Mouse (Mus musculus) CH12.LX (cell line): ENCODE data around the gene Krtap10-10. TPM values are rescaled to one million over a fixed set of nuclear protein-coding genes. Genes with fewer than 3 reads are reported as not detected.
A peak's percentile ranks its signal among the peaks of the same experiment; 100 is the strongest.

ENCODE experiments used
- DNase-seq: peaks from one replicate; pipeline ENCODE4 v3.0.0-alpha.2; 2013; ENCODE audit errors: extremely low read depth
- H3K27ac ChIP-seq: 2 replicates; pipeline ENCODE4 v1.5.1; 2012; ENCODE audit warnings: low read depth, mild to moderate bottlenecking, control low read depth, moderate library complexity; ENCODE audit not compliant: insufficient read depth
- H3K27me3 ChIP-seq: replicated peaks from 2 replicates; pipeline ENCODE3; 2012; ENCODE audit warnings: inconsistent platforms
- H3K36me3 ChIP-seq, 2 experiments: replicated peaks in 1 of 2; 2 replicates each; pipeline versions ENCODE3 to v1.6.1; 2012; ENCODE audit warnings: inconsistent platforms in 1 of 2, low read length in 1 of 2, mild to moderate bottlenecking in 1 of 2, mixed read lengths in 1 of 2, moderate library complexity in 1 of 2; ENCODE audit not compliant: control insufficient read depth in 1 of 2, insufficient read depth in 1 of 2
- H3K4me1 ChIP-seq, 2 experiments: 2 replicates each; pipeline ENCODE4 v1.6.1; 2012; ENCODE audit warnings: inconsistent platforms in 1 of 2, moderate library complexity in 1 of 2; ENCODE audit not compliant: insufficient read depth in 2 of 2, control insufficient read depth in 1 of 2
- H3K4me2 ChIP-seq: 2 replicates; pipeline ENCODE4 v1.6.1; 2012; ENCODE audit warnings: low read depth, mild to moderate bottlenecking, control low read depth; ENCODE audit not compliant: poor library complexity, insufficient read depth, severe bottlenecking
- H3K4me3 ChIP-seq, 3 experiments: fragments of 150-350 bp in 1 of 3; sonication (generic) in 1 of 3; replicated peaks in 1 of 3; 2 replicates each; pipeline versions ENCODE3 to v1.5.1; 2011 to 2012; ENCODE audit warnings: low read depth in 2 of 3, low read length in 2 of 3, mild to moderate bottlenecking in 2 of 3, moderate library complexity in 2 of 3, control low read depth in 1 of 3, improper control_type of control experiment in 1 of 3, inconsistent platforms in 1 of 3, mixed read lengths in 1 of 3; ENCODE audit not compliant: poor library complexity in 1 of 3
- H3K79me2 ChIP-seq: replicated peaks from 2 replicates; pipeline ENCODE4 v1.6.1; 2012; ENCODE audit warnings: mild to moderate bottlenecking, moderate library complexity; ENCODE audit not compliant: control insufficient read depth, poor library complexity, insufficient read depth, severe bottlenecking; ENCODE audit errors: extremely low read depth
- H3K9ac ChIP-seq: 2 replicates; pipeline ENCODE4 v1.6.1; 2012; ENCODE audit warnings: low read depth, mild to moderate bottlenecking, control low read depth, moderate library complexity; ENCODE audit not compliant: insufficient read depth
- H3K9me3 ChIP-seq: replicated peaks from 2 replicates; pipeline ENCODE3; 2012; ENCODE audit warnings: low read length, inconsistent platforms, mixed read lengths
- BHLHE40 ChIP-seq: IDR thresholded peaks from 2 replicates; pipeline ENCODE4 v1.6.1; 2011; ENCODE audit warnings: mild to moderate bottlenecking, low read depth, low read length, improper control_type of control experiment
- CHD1 ChIP-seq: IDR thresholded peaks from 2 replicates; pipeline ENCODE4 v1.6.1; 2012; ENCODE audit warnings: low read depth, low read length, improper control_type of control experiment, inconsistent platforms
- CTCF ChIP-seq, 2 experiments: IDR thresholded peaks in 1 of 2; conservative IDR thresholded peaks in 1 of 2; 2 replicates each; pipeline ENCODE4 v1.5.1; 2011 to 2012; ENCODE audit warnings: low read depth in 2 of 2, low read length in 2 of 2, improper control_type of control experiment in 1 of 2, inconsistent platforms in 1 of 2, mild to moderate bottlenecking in 1 of 2, moderate library complexity in 1 of 2
- E2F4 ChIP-seq: IDR thresholded peaks from 2 replicates; pipeline ENCODE4 v1.6.1; 2011; ENCODE audit warnings: low read depth, low read length, improper control_type of control experiment; ENCODE audit not compliant: insufficient replicate concordance
- GABPA ChIP-seq: IDR thresholded peaks from 2 replicates; pipeline ENCODE4 v1.6.1; 2012; ENCODE audit warnings: low read depth, low read length, improper control_type of control experiment, inconsistent platforms; ENCODE audit not compliant: insufficient replicate concordance
- HCFC1 ChIP-seq: IDR thresholded peaks from 2 replicates; pipeline ENCODE4 v1.6.1; 2012; ENCODE audit warnings: low read depth, mild to moderate bottlenecking, inconsistent platforms, low read length, improper control_type of control experiment
- IRF4 ChIP-seq: IDR thresholded peaks from 2 replicates; pipeline ENCODE4 v1.6.1; 2014; ENCODE audit warnings: low read depth, mild to moderate bottlenecking, inconsistent platforms, low read length, improper control_type of control experiment
- JUN ChIP-seq: IDR thresholded peaks from 2 replicates; pipeline ENCODE4 v1.6.1; 2011; ENCODE audit warnings: low read depth, mild to moderate bottlenecking, low read length, improper control_type of control experiment, moderate library complexity; ENCODE audit not compliant: insufficient read depth
- JUND ChIP-seq: conservative IDR thresholded peaks from 2 replicates; pipeline ENCODE4 v1.6.1; 2011; ENCODE audit warnings: low read depth, low read length, improper control_type of control experiment
- KAT2A ChIP-seq: IDR thresholded peaks from 2 replicates; pipeline ENCODE4 v1.6.1; 2012; ENCODE audit warnings: low read length, improper control_type of control experiment, inconsistent platforms; ENCODE audit not compliant: insufficient replicate concordance
- MAX ChIP-seq: IDR thresholded peaks from 2 replicates; pipeline ENCODE4 v1.6.1; 2011; ENCODE audit warnings: low read length, improper control_type of control experiment
- MAZ ChIP-seq: IDR thresholded peaks from 2 replicates; pipeline ENCODE4 v1.6.1; 2012; ENCODE audit warnings: low read depth, mild to moderate bottlenecking, inconsistent platforms, low read length, improper control_type of control experiment, moderate library complexity
- MEF2A ChIP-seq: IDR thresholded peaks from 2 replicates; pipeline ENCODE4 v1.6.1; 2014; ENCODE audit warnings: low read depth, mild to moderate bottlenecking, inconsistent platforms, low read length, improper control_type of control experiment, borderline replicate concordance
- MXI1 ChIP-seq: IDR thresholded peaks from 2 replicates; pipeline ENCODE4 v1.6.1; 2011; ENCODE audit warnings: mild to moderate bottlenecking, low read depth, low read length, improper control_type of control experiment
- NELFE ChIP-seq: IDR thresholded peaks from 2 replicates; pipeline ENCODE4 v1.6.1; 2011; ENCODE audit warnings: low read depth, low read length, improper control_type of control experiment
- PAX5 ChIP-seq: IDR thresholded peaks from 2 replicates; pipeline ENCODE4 v1.6.1; 2012; ENCODE audit warnings: low read length, inconsistent platforms, mixed read lengths
- POLR2A ChIP-seq: IDR thresholded peaks from 2 replicates; pipeline ENCODE4 v1.6.1; 2011; ENCODE audit warnings: low read depth, mild to moderate bottlenecking, improper control_type of control experiment, low read length
- POLR2AphosphoS2 ChIP-seq: IDR thresholded peaks from 2 replicates; pipeline ENCODE4 v1.6.1; 2011; ENCODE audit warnings: low read depth, low read length, improper control_type of control experiment
- RAD21 ChIP-seq: IDR thresholded peaks from 2 replicates; pipeline ENCODE4 v1.6.1; 2011; ENCODE audit warnings: low read depth, mild to moderate bottlenecking, low read length, improper control_type of control experiment, moderate library complexity
- SMC3 ChIP-seq: IDR thresholded peaks from 2 replicates; pipeline ENCODE4 v1.6.1; 2011; ENCODE audit warnings: low read depth, low read length, improper control_type of control experiment
- TBP ChIP-seq: conservative IDR thresholded peaks from 2 replicates; pipeline ENCODE4 v1.6.1; 2011; ENCODE audit warnings: low read depth, low read length, improper control_type of control experiment
- TCF12 ChIP-seq: IDR thresholded peaks from 2 replicates; pipeline ENCODE4 v1.6.1; 2014; ENCODE audit warnings: low read depth, mild to moderate bottlenecking, inconsistent platforms, low read length, improper control_type of control experiment
- UBTF ChIP-seq: IDR thresholded peaks from 2 replicates; pipeline ENCODE4 v1.6.1; 2012; ENCODE audit warnings: low read depth, mild to moderate bottlenecking, inconsistent platforms, low read length, improper control_type of control experiment, moderate library complexity
- ZC3H11A ChIP-seq: IDR thresholded peaks from 2 replicates; pipeline ENCODE4 v1.6.1; 2012; ENCODE audit warnings: low read depth, mild to moderate bottlenecking, inconsistent platforms, low read length, improper control_type of control experiment
- ZMIZ1 ChIP-seq: IDR thresholded peaks from 2 replicates; pipeline ENCODE4 v1.6.1; 2012; ENCODE audit warnings: low read depth, mild to moderate bottlenecking, inconsistent platforms, low read length, improper control_type of control experiment
- ZNF384 ChIP-seq: IDR thresholded peaks from 2 replicates; pipeline ENCODE4 v1.6.1; 2012; ENCODE audit warnings: low read depth, low read length, improper control_type of control experiment, inconsistent platforms
- dilution Hi-C: fragments of 300-500 bp; cut with MboI; formaldehyde crosslinking; loops from 2 replicates; pipeline ENCODE4 v1.14.3; 2020; ENCODE audit warnings: low sequenced_read_pairs; ENCODE audit not compliant: extremely low pct_unique_long_range_greater_than_20kb, extremely low pct_ligation_motif_present
- in situ Hi-C: fragments of 300-500 bp; cut with MboI; formaldehyde crosslinking; loops from 3 replicates; pipeline ENCODE4 v1.14.3; 2019; ENCODE audit warnings: low sequenced_read_pairs, low pct_ligation_motif_present, low pct_unique_long_range_greater_than_20kb, mixed read lengths
- polyA plus RNA-seq: library from polyadenylated mRNA; unstranded; fragments of >175 nt; gene quantifications from 2 replicates; pipeline ENCODE4 v1.2.1, GENCODE M21; 2012; ENCODE audit warnings: low read depth; ENCODE audit not compliant: insufficient read length
- total RNA-seq, 2 experiments: library from RNA; depleted of rRNA; stranded (reverse); fragments of 300-350 nt in 1 of 2; fragments of >200 nt in 1 of 2; gene quantifications; 2 replicates each; pipeline ENCODE4 v1.2.3; 2012 to 2014

The Krtap10-10 gene
- total and polyA plus RNA-seq, 3 experiments = not detected

DNA sequence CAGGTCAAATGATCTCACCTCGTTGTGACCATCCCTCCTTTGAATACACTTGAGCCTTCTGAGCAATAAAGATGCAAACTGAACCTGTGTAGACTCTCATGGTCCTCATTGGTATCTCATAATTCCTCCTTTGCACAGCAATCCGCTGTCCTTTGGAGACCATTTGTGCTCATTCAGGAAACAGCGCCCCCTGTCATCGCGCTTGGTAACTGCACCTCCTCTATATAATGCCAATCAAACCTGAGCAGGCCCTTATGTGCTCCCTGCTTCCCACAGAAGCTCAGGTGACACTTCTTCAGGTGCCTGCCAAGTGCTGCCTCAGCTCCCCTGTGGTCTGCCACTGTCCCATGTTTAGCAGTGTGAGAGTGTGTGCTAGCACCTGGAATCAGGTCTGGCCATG, 20.2 kb upstream of the Krtap10-10 start:
- H3K4me3 ChIP-seq = no peak overlapping the region
- in situ Hi-C loops (no loop called here), dilution Hi-C loops (no loop called here)
- H3K27ac ChIP-seq = no peak overlapping the region
- TF ChIP-seq ZMIZ1 (no peak), TCF12 (no peak), RAD21 (peak; percentile 26), TBP (no peak), CTCF (conservative IDR thresholded peaks at IDR 0.05 in 1 of 2, IDR thresholded peaks at IDR 0.05 in 1 of 2; ENCODE audit: low read depth in 2 of 2, low read length in 2 of 2) (peak; percentile 72 to 81), NELFE (no peak), KAT2A (no peak), JUN (no peak), UBTF (no peak), SMC3 (peak; percentile 50), MAZ (no peak), JUND (no peak), POLR2A (no peak), MEF2A (no peak), MXI1 (no peak), GABPA (no peak), CHD1 (no peak), E2F4 (no peak), PAX5 (no peak), HCFC1 (no peak), ZNF384 (no peak)
- H3K4me2 ChIP-seq = no peak overlapping the region
- H3K9ac ChIP-seq = no peak overlapping the region
- 0 out of 4 replicates have a peak, but pooled peaks cover 0 to 3% of the 10 kb centered on the region in 2 experiments for H3K4me1 ChIP-seq
- no peaks in the 10 kb centered on the region for H3K36me3 ChIP-seq
- H3K9me3 ChIP-seq = no peaks in the 10 kb centered on the region
- DNase-seq = peak; percentile 26
- H3K27me3 ChIP-seq = peaks cover 76% of the 10 kb centered on the region
- no peaks in the 10 kb centered on the region for H3K79me2 ChIP-seq

- Histone ChIP-seq H3K4me2 (no peak overlapping the region), H3K27me3 (peaks cover 70% of the 10 kb centered on the region), H3K9ac (no peak overlapping the region)
- TF ChIP-seq CTCF (conservative IDR thresholded peaks at IDR 0.05 in 1 of 2, IDR thresholded peaks at IDR 0.05 in 1 of 2; ENCODE audit: low read depth in 2 of 2, low read length in 2 of 2) (no peak), IRF4 (no peak), MAX (no peak), BHLHE40 (no peak), JUN (no peak), ZC3H11A (no peak), POLR2AphosphoS2 (no peak), CHD1 (no peak), ZNF384 (no peak)
- TF ChIP-seq, all 38 proteins: peak for 0
- H3K27ac ChIP-seq = no peak overlapping the region
- no peaks in the 10 kb centered on the region for H3K36me3 ChIP-seq
- H3K4me3 ChIP-seq = no peak overlapping the region
- no peak for DNase-seq
- no peaks in the 10 kb centered on the region for H3K79me2 ChIP-seq
- in situ Hi-C loops = no loop called here
- 0 out of 4 replicates have a peak, but pooled peaks cover 0 to 3% of the 10 kb centered on the region in 2 experiments for H3K4me1 ChIP-seq
- H3K9me3 ChIP-seq = no peaks in the 10 kb centered on the region
- dilution Hi-C loops = no loop called here
Measured at GRCm38 (mm10) chr10:77818523-77818922, 17.2 kb upstream of the Krtap10-10 start.
